Mouse (Mus musculus): ENCODE measurements around the gene Tat.

- no peak for TF ChIP-seq CTCF (IDR thresholded peaks at IDR 0.05; ENCODE audit: low read depth, low read length)
- no peak for TF ChIP-seq TAL1 (conservative IDR thresholded peaks at IDR 0.05; ENCODE audit: low read depth, low read length)
- no peak for TF ChIP-seq GATA1 (IDR thresholded peaks at IDR 0.05; ENCODE audit: borderline replicate concordance, low read length)
- TF ChIP-seq POLR2AphosphoS5 (IDR thresholded peaks at IDR 0.05; ENCODE audit: insufficient replicate concordance, low read depth, low read length): no peak
- TF ChIP-seq GATA2 (IDR thresholded peaks at IDR 0.05; ENCODE audit: borderline replicate concordance, low read depth, low read length): no peak
Observed at GRCm38 (mm10) chr8:110022081-110022480, 31.8 kb downstream of the Tat start.
